Mouse (Mus musculus): ENCODE results near the gene Rab36.

Rab36 gene

GRCm38 (mm10) chr10:75070281-75070976, 33.6 kb downstream of the Rab36 start:
- no peak for DNase-seq (ENCODE audit: low spot score)

- no peak for DNase-seq (ENCODE audit: low spot score)
Measured at GRCm38 (mm10) chr10:75075665-75076064, 38.8 kb downstream of the Rab36 start.

GRCm38 (mm10) chr10:75078174-75079128, 41.6 kb downstream of the Rab36 start:
- DNase-seq (ENCODE audit: low spot score) = no peak

- no peak for DNase-seq (ENCODE audit: low spot score)
Measured at GRCm38 (mm10) chr10:75085330-75085729, 48.5 kb downstream of the Rab36 start.

- DNase-seq (ENCODE audit: low spot score) = no peak
Measured at GRCm38 (mm10) chr10:75088471-75088870, 51.6 kb downstream of the Rab36 start.

- no peak for DNase-seq (ENCODE audit: low spot score)
Measured at GRCm38 (mm10) chr10:75091478-75092152, 54.8 kb downstream of the Rab36 start.

- DNase-seq (ENCODE audit: low spot score) = no peak
Measured at GRCm38 (mm10) chr10:75093252-75093987, 56.6 kb downstream of the Rab36 start.

- DNase-seq (ENCODE audit: low spot score) = no peak
Measured at GRCm38 (mm10) chr10:75094338-75094737, 57.5 kb downstream of the Rab36 start.

- DNase-seq (ENCODE audit: low spot score) = no peak
Measured at GRCm38 (mm10) chr10:75095216-75095615, 58.4 kb downstream of the Rab36 start.

GRCm38 (mm10) chr10:75098446-75099183, 61.8 kb downstream of the Rab36 start:
- DNase-seq (ENCODE audit: low spot score) = no peak

- DNase-seq (ENCODE audit: low spot score) = no peak
Measured at GRCm38 (mm10) chr10:75100298-75100697, 63.4 kb downstream of the Rab36 start.

- DNase-seq (ENCODE audit: low spot score) = no peak
Measured at GRCm38 (mm10) chr10:75103502-75103901, 66.6 kb downstream of the Rab36 start.
